Mouse (Mus musculus): Measurements from ENCODE around the gene Pou2f2.

Gene Pou2f2

DNA sequence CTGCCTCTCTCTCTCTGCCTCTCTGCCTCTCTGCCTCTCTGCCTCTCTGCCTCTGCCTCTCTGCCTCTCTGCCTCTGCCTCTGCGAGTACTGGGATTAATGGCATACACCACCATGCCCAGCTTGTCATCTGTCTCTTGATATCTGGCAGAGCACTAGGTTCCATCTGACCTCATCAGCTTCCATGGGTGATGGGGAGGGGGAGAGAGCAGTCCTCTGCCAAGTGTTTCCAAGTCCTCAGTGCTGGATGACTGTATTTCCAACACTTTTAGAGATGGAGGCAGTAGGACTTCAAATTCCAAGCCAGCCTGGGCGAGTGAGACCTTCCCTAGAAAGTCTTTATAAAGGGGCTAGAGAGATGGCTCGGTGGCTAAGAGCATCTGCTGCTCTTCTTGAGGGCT lies 42.0 kb downstream of the Pou2f2 start:
- DNase-seq: no peak

GRCm38 (mm10) chr7:25133092-25134049 lies 46.2 kb downstream of the Pou2f2 start:
- peak; percentile 74 to 77 for DNase-seq

DNA sequence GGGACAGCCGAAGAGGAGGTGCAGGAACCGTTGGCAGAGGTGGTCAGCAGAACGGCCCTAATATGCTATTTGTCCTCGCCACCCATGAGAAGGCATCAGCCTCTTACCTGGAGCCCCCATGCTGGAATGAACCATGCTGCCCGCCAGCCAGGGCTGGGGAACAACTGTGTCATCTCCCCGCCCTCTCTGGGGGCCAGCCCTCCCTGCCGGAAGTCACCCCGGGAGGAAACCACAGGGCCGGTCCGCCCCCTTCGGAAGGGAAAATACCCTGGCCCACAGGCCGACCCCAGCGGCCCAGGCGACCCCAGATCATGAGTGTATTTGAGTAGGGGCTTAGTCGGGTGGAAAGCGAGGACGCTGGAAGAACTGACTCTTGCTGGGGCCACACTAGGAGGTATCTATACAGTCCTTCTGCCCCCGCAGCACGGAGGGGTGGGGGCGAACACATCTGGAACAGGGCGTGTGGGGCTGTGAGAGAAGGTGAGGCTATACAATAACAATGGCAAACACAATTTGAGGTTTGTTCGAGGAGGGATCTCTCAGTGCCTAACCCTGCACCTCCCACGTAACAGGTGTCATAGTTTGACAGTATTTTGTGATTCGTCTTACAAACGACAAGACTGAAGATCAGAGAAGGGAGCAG lies 47.1 kb downstream of the Pou2f2 start:
- peak; percentile 71 to 77 for DNase-seq

GRCm38 (mm10) chr7:25131247-25131646 lies 48.3 kb downstream of the Pou2f2 start:
- no peak for DNase-seq

DNA sequence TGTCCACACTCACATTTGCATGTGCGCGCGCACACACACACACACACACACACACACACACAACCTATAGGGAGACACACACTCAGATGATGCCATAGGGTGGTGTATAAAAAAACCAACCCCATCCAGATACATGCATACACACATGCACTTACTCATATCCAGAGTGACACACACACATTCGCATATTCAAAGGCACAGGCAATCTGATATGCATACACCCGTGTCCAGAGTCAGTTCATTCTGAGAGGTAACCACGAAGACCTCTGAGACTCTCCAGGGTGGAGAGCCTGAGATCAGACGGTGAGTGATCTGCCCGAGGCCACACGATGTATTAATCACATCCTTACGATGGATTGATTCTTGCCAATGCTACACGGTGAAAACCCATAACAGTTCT lies 49.0 kb downstream of the Pou2f2 start:
- no peak for DNase-seq

- no peak for DNase-seq
Observed at GRCm38 (mm10) chr7:25129390-25129979, 50.0 kb downstream of the Pou2f2 start.

GRCm38 (mm10) chr7:25127971-25128370 lies 51.6 kb downstream of the Pou2f2 start:
- DNase-seq: no peak

- DNase-seq: no peak
Observed at GRCm38 (mm10) chr7:25125716-25126281, 53.7 kb downstream of the Pou2f2 start.

DNA sequence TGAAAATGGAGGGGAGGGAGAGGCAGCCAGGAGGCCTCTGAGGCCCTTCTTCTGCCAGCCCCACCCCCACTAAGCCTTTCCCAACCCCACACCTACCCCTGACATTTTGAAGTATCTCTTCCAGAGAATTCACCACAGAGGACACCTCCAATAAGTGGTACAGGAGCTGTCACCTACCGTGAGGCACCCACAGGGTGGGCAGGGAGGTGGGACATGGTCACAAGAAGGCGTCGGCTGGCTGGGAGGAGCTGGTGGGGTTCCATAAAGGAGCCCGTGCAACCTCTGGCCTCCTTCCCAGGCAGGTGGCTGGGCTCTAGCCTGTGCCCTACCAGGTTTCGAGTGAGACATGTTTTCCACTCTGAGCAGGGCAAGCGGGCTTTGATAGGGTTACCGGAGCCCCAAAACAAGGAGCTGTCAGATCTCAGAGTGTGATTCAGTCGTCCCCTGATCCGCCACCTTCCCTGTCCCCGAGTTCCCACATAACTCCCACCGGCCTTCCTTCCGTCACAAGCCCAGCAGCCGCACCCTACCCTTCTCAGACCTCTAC lies 58.2 kb downstream of the Pou2f2 start:
- DNase-seq: no peak

DNA sequence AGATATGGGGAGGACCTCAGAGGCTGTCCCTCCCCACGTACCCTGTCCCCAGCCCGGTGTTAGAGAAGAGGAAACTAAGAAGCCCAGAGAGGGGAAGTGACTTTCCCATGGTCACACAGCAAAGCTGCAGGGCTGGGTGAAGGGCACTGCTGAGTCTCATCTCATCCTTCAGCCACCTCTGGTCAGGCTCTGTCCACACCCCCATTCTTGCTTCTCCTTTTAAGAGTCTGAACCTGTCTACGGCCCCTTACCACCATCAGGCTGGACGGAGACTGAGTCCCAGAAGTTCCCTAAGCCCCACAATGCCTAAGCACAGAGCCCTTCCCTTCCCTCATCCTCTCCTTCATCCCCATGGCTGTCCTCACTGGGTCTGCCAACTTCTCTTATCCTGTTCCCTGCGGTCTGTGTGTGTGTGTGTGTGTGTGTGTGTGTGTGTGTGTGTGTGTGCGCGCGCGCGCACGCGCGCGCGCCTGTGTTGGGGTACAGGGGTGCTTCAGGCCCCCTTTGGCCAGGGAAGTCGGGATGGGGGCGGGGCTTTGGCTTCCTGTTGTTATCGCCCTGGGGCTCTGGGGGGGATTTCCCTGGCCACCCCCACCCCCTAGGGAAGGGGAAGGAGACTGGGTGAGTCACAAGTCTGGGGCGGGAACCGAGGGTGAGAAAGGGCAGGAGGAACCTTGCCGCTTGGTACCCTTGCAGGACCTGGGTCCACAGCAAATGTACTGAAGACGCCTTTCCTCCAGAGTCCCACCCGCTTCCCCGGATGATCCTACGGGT lies 59.3 kb downstream of the Pou2f2 start:
- DNase-seq: peak; percentile 37 to 54

- DNase-seq: no peak
Observed at GRCm38 (mm10) chr7:25112956-25113603, 66.4 kb downstream of the Pou2f2 start.

DNA sequence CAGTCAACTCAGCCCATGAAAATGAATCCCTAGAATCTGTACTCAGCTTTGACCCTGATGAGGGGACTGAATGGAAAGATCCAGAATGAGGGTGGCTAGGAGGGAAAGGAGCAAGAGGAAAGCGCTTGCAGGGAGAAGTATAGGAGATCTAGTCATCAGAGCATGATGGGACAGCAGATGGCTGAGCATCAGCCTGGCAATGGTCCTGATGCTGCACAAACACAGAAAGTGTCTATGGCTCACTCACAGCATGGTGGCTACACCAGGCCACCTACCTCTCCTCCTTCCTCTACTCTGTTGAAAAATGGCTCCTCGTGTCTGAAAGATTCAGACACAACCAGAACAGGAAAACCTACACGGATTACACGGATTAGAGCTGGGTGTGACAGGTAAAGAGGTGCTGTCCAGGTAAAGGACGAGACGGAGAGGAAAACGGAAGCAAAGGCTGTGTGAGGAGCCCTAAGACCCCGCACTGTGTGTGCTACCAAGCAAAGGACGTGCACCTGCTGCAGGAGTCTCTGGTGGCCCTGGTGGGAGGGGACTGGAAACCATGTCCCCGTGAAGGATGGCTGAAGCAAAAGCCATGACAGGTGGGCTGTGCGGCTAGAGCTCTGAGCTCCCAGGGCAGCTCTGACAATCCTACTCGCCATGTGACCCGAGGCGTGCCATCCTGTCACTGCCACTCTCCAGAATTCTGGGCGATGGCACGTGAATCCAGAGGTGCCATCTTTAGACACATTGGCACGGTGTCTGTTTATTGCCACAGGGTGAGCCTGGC lies 67.2 kb downstream of the Pou2f2 start:
- DNase-seq: no peak

GRCm38 (mm10) chr7:25110336-25110735 lies 69.2 kb downstream of the Pou2f2 start:
- DNase-seq: no peak

- DNase-seq: no peak
Observed at GRCm38 (mm10) chr7:25109355-25109754, 70.2 kb downstream of the Pou2f2 start.

DNA sequence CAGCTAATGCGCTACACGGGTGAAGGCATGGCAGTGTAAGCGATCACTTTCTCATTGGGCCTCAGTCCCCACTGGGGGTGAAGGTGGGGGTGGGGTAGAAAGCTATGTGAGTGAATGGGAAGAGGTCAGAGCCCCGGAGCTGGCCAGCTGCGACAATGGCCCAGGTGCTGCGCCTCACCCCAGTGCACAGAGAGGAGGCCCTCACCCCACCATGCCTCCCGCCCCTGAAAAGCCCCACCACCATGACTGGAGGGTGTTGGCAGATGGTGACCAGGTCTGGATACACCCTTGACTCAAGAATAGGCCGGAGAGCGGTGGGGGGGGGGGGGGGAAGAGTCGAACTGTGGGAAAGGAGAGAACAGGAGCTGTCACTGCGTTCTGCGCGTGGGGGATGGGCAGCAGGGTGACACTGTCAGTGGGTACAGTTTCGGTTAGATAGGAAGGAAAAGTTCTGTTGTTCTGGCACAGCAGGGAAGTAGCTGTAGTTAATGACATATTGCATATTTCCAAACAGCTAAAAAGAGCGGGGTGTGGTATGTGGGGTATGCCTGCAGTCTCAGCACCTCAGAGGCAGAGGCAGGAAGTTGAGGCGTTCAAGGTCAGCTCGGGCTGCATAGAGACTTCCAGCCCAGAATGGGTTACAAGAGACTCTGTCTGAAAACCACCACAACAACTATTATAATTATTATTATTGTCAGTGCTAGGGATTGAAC lies 72.6 kb downstream of the Pou2f2 start:
- DNase-seq: no peak

- peak; percentile 43 to 54 for DNase-seq
Observed at GRCm38 (mm10) chr7:25105411-25106160, 73.9 kb downstream of the Pou2f2 start.

DNA sequence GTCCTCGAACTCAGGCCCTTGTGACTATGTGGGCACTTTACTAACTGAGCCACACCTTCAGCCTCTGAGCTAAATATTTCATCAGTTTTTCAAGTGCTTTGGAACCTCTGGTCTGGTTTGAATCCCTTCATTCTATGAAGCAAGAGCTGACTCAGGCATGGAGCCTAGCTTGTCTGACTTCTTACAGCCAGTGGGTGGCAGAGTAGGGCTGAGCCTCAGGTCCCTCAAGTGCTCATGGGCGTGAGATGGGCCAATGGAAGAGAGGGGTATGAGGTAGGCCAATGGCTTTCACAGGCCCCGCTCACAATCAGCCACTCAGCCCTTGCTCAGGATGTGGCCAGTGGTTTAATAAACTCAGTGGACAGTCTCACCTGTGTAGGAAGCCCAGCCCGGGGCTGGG lies 79.9 kb downstream of the Pou2f2 start:
- no peak for DNase-seq

GRCm38 (mm10) chr7:25098169-25098568 lies 81.4 kb downstream of the Pou2f2 start:
- no peak for DNase-seq

GRCm38 (mm10) chr7:25089875-25090274 lies 89.7 kb downstream of the Pou2f2 start:
- no peak for DNase-seq

Measured in thymus, adult 18-20 months (tissue).